Mouse (Mus musculus) B cell, adult 67 days (primary cell): ENCODE data around the gene Olfr904. TPM values are rescaled to one million over a fixed set of nuclear protein-coding genes. Genes with fewer than 3 reads are reported as not detected.

Experiments used
- total RNA-seq, 2 experiments: library from RNA; stranded (reverse); gene quantifications; 4 replicates each; pipeline ENCODE4 v1.2.4; 2023

Olfr904 gene
- not detected for total RNA-seq

DNA sequence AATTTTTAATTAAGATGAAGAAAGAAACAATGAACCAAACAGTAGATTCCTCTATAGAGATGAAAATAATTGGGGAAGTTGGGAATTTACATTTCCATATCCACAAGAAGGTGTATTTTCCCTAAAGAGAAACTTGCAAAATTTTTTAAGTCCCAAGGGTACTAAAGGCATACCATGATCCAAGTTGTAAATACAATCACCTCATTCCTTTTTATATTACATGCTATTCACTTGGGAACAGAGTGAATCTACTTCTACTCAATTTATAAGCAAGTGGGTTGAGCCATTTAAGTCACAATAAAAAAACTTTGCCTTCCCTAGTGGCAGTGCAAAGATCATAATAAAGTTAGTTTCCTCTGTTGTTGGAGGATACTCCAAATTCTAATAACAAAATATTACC is at the start of gene Olfr904:
Gene Olfr904, plus strand, starts transcription at position 301 of the 400 bp plus-strand sequence.

DNA sequence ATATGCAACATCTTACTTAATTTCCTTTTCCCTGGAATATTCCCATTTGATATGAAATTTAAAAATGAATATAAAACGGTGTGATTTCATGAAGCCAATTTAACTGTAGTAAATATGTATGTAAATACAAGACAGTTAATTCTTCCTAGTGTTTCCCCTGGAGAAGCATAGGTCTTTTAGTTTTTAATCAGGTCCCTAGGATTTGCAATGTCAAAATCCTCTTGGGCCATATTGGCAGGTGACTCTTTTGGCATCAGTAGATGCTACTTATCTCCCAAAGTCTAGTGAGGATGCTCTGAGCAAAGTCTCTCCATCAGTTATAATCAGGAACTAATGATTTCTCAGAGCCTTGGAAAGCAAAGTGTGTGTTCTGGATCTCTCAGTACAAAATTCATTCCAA is 33.8 kb upstream of the Olfr904 start, which contains the start of gene Olfr901:
Gene Olfr901, plus strand, starts transcription at position 301 of the 400 bp plus-strand sequence.

DNA sequence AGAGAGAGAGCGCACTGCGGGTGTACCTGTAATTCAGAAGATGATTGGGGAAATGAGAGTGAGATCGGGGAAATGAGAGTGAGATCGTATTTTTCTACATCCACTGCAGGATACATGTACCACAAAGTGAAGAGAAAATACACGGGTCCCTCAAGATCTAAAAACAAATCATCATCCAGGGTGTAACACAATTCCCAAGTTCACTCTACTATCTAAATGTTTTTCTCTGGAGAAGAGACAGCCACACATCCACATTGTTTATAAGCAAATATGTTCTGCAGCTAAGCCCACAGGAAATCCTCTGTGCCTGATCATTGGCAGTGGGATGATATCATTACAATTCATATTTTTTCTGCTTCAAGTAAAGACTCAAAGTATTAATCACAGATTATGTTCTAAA is 15.6 kb upstream of the Olfr904 start, which contains the start of gene Olfr902:
Gene Olfr902, plus strand, starts transcription at position 301 of the 400 bp plus-strand sequence.

DNA sequence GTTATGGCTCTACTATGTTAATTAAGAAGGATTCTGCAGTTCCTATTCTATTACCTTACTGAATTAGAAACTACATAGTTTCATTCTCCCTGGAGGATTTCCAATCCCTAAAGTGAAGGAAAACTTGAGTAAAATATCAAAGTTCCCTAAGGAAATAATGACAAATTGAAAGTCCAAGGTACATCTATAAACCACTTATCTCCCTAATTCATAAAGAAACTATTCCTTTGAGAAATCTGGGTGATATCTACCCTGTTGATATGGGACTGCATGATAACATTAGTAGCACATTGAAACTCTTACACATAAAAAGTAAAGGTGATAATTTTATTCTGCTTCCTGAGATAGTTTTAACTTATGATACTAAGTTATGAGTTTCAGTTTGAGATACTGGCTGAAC is 7.9 kb downstream of the Olfr904 start, which contains the start of gene Olfr905:
Gene Olfr905, plus strand, starts transcription at position 301 of the 400 bp plus-strand sequence.

DNA sequence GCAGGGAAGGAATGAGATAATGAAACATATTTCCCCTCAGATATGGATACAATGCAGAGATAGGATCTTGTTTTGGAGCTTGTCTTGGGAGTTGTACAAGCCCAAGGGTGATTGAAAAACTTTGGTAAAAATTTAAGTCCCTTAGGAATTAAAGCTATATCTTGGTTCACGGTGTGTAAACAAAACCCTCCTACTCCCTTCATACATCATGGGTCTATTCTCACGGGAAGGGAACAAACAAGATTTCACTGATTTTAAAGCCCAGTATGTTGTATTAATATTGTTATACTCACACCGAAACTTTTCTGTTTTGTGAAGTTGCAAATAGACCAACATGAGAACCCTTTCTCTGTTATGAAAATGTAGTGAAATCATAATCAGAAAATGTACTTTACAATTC is 23.8 kb downstream of the Olfr904 start, which contains the start of gene Olfr906:
Gene Olfr906, plus strand, starts transcription at position 301 of the 400 bp plus-strand sequence.

DNA sequence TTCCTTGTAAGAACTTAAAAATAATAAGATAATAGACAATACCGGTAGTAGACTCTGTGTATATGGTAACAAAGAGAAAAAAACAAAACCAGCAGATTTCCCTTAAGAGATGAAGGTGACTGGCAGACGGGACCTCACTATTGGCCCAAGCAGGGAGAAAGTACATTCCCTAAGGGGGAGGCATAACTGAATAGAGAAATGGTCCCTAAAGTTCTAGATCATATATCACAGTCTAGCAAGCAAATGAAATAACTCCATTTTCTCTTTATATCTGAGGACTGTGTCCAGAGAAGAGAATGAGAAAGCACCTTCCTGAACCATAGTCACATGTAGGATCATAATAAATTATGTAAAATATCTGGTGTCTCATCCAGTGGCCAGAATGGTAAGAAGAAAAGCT is 32.6 kb downstream of the Olfr904 start, which contains the start of gene Olfr907:
Gene Olfr907, plus strand, starts transcription at position 301 of the 400 bp plus-strand sequence.

Other genes starting within 250 kb of the Olfr904 start
- gene Olfr894, start 245.1 kb upstream of the Olfr904 start, total RNA-seq, result not detected
- gene Olfr143, start 210.4 kb upstream of the Olfr904 start, total RNA-seq, result not detected
- gene Olfr895, start 195.3 kb upstream of the Olfr904 start, total RNA-seq, result not detected
- gene Olfr896-ps1, start 172.0 kb upstream of the Olfr904 start, total RNA-seq, result not detected
- gene Olfr25, start 134.1 kb upstream of the Olfr904 start, total RNA-seq, result not detected
- not detected for gene Olfr898, start 114.7 kb upstream of the Olfr904 start, total RNA-seq
- not detected for gene Olfr250, start 96.2 kb upstream of the Olfr904 start, total RNA-seq
- not detected for gene Olfr251, start 86.1 kb upstream of the Olfr904 start, total RNA-seq
- not detected for gene Olfr147, start 61.4 kb upstream of the Olfr904 start, total RNA-seq
- gene Olfr901, start 33.7 kb upstream of the Olfr904 start, total RNA-seq, result not detected
- gene Olfr902, start 15.5 kb upstream of the Olfr904 start, total RNA-seq, result not detected
- not detected for gene Olfr905, start 8.0 kb downstream of the Olfr904 start, total RNA-seq
- not detected for gene Olfr906, start 23.9 kb downstream of the Olfr904 start, total RNA-seq
- not detected for gene Olfr907, start 32.7 kb downstream of the Olfr904 start, total RNA-seq
- gene Olfr911-ps1, start 58.4 kb downstream of the Olfr904 start, total RNA-seq, result not detected
- not detected for gene Olfr910, start 74.7 kb downstream of the Olfr904 start, total RNA-seq
- not detected for gene Olfr912, start 117.0 kb downstream of the Olfr904 start, total RNA-seq
- gene Olfr913, start 129.6 kb downstream of the Olfr904 start, total RNA-seq, result not detected
- gene Olfr914, start 142.0 kb downstream of the Olfr904 start, total RNA-seq, result not detected
- gene Olfr916, start 196.7 kb downstream of the Olfr904 start, total RNA-seq, result not detected
- gene Olfr917, start 202.7 kb downstream of the Olfr904 start, total RNA-seq, result not detected
- gene Olfr918, start 211.5 kb downstream of the Olfr904 start, total RNA-seq, result not detected
- not detected for gene Olfr919, start 240.5 kb downstream of the Olfr904 start, total RNA-seq